Mouse (Mus musculus) spleen, adult 2 months (tissue): Measurements from ENCODE around the gene Rcan1.

ENCODE experiments used
- CTCF ChIP-seq: fragments of 200-500 bp; IDR thresholded peaks from 2 replicates; pipeline ENCODE4 v1.5.1; 2011; ENCODE audit warnings: mild to moderate bottlenecking, inconsistent platforms; ENCODE audit not compliant: insufficient read depth, insufficient read length, insufficient replicate concordance; ENCODE audit errors: extremely low read depth
- POLR2A ChIP-seq: fragments of 200-500 bp; IDR thresholded peaks from 2 replicates; pipeline ENCODE4 v1.6.1; 2011; ENCODE audit warnings: low read depth, low read length, inconsistent platforms

DNA sequence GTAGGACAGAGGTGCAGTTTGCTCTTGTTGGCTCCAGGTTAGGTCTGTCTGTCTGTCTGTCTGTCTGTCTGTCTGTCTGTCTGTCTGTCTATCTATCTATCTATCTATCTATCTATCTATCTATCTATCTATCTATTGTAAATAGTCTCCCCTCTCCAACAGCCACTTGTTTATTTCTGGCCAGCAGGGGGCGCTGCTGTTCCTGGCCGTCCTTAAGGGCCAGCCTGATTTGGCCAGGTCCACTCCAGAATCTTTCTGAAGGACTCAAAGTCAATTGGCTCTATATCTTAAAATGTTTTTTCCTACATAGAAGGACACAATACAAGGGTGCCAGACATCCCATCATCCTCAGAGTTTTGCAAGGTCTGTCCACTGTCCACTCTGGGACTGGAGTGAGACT, 85.6 kb downstream of the Rcan1 start:
- TF ChIP-seq CTCF (peak; percentile 75; the same call in 1 of the 2 replicates), POLR2A (no peak)
